Mouse (Mus musculus) lung, embryonic 14.5 days (tissue): ENCODE measurements at regions not wholly inside any gene's neighbourhood (a gene's known extent, or its start where the extent isn't known, plus 50 kb on each side); places are given as distances from the start of the nearest gene placed in this dataset.
"Not testable (repeated sequence)": the region's sequence is repeated elsewhere in the genome, so short reads cannot be mapped to it uniquely, and the experiment has no call there.

Experiments used
- ATAC-seq: fragments of 200-750 bp; cut with Nextera tagmentation; 2 replicates; pipeline ENCODE4 v1.8.0; 2017; ENCODE audit warnings: mild to moderate bottlenecking, moderate TSS enrichment, moderate library complexity; ENCODE audit not compliant: insufficient read depth
- DNase-seq: peaks from one replicate; pipeline ENCODE4 v3.0.0-alpha.2; 2015
- H3K27ac ChIP-seq: fragments of 300-500 bp; sonication (generic); 2 replicates; pipeline ENCODE4 v1.5.1; 2014; ENCODE audit warnings: low read depth, mild to moderate bottlenecking, moderate library complexity
- H3K27me3 ChIP-seq: fragments of 300-500 bp; sonication (generic); 2 replicates; pipeline ENCODE4 v1.6.1; 2014; ENCODE audit warnings: low read length, control low read depth; ENCODE audit not compliant: insufficient read depth
- H3K36me3 ChIP-seq: fragments of 300-500 bp; sonication (generic); 2 replicates; pipeline ENCODE4 v1.6.1; 2014; ENCODE audit warnings: control low read depth; ENCODE audit not compliant: insufficient read depth
- H3K4me1 ChIP-seq: fragments of 300-500 bp; sonication (generic); 2 replicates; pipeline ENCODE4 v1.6.1; 2014; ENCODE audit warnings: antibody characterized with exemption, control low read depth; ENCODE audit not compliant: insufficient read depth
- H3K4me2 ChIP-seq: fragments of 300-500 bp; sonication (generic); 2 replicates; pipeline ENCODE4 v1.6.1; 2014; ENCODE audit warnings: mild to moderate bottlenecking
- H3K4me3 ChIP-seq: fragments of 300-500 bp; sonication (generic); 2 replicates; pipeline ENCODE4 v1.5.1; 2014; ENCODE audit warnings: low read depth, low read length
- H3K9ac ChIP-seq: fragments of 300-500 bp; sonication (generic); 2 replicates; pipeline ENCODE4 v1.6.1; 2014
- H3K9me3 ChIP-seq: fragments of 300-500 bp; sonication (generic); 2 replicates; pipeline ENCODE4 v1.6.1; 2016; ENCODE audit warnings: low read depth, low read length, control low read depth
- CTCF ChIP-seq: IDR thresholded peaks from 2 replicates; pipeline ENCODE4 v1.5.1; 2016; ENCODE audit warnings: antibody characterized with exemption, low read depth
- WGBS: fragments of 180-500 bp; shearing (Covaris S2); extraction: QIAGEN DNeasy Blood & Tissue Kit; methylation state at CpG from one replicate; pipeline ENCODE4 v1.1.7; 2014; 5-methylcytosine and 5-hydroxymethylcytosine counted together

DNA sequence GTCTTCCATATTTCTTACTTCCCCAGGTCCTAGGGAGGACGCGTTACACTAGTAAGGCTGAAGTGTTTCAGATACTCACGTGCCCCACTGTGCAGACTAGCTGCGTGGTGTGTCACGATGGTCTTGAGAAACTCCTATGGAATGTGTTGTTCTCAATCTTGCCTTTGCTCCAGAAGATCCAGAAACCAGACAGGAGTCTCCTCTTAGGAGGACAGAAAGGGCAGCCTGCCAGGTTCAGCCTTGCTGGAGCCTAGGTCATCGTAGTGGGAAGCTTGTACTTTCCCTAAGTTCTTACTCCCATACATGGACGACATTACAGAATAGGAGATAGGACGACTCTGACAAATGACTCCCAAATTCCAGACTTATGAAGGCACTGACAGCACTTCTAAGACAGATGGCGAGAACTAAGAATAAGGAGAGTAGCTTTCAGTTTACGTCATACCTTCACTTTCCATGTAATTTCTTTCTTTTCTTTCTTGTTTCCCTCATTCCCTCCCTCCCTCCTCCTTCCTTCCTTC, 238.2 kb downstream of the Enc1 start:
- H3K27me3 ChIP-seq, result no peaks in the 10 kb centered on the region
- H3K9me3 ChIP-seq, result no peaks in the 10 kb centered on the region
- H3K27ac ChIP-seq, result no peak overlapping the region
- DNase-seq (peak; percentile 11), ATAC-seq (no peak)
- no peak overlapping the region for H3K4me2 ChIP-seq
- no peak overlapping the region for H3K9ac ChIP-seq
- no peaks in the 10 kb centered on the region for H3K36me3 ChIP-seq
- no peak for TF ChIP-seq CTCF
- 77% methylated on average over 10 of the region's 10 CpGs for WGBS
- no peak overlapping the region for H3K4me3 ChIP-seq
- no peaks in the 10 kb centered on the region for H3K4me1 ChIP-seq

DNA sequence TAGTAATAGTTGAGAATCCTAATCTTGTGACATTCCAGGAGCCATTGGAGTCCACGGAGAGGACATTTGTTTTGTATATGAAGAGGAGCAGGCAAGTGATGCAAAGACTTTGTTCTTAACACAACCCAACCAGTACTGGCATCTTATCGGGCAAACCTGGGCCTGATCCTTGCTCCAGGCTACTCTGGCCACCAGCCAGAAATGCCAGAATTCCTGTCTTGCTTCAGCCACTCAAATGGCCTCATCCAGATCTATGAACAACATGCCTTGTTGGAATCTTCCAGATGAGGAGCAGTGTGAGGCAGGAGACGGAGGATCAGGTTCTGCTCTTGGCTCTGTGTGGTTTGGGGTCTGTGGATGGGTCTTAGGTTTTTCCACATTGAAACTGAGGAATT, 233.1 kb downstream of the Enc1 start:
- Histone ChIP-seq H3K4me3 (no peak overlapping the region), H3K9me3 (no peaks in the 10 kb centered on the region), H3K36me3 (no peaks in the 10 kb centered on the region), H3K4me2 (no peak overlapping the region), H3K4me1 (0 out of 2 replicates have a peak, but pooled peaks cover 4% of the 10 kb centered on the region), H3K27me3 (no peaks in the 10 kb centered on the region), H3K9ac (no peak overlapping the region), H3K27ac (no peak overlapping the region)
- no peak for TF ChIP-seq CTCF
- ATAC-seq, result no peak
- 78% methylated on average over 3 of the region's 3 CpGs for WGBS
- DNase-seq, result no peak

DNA sequence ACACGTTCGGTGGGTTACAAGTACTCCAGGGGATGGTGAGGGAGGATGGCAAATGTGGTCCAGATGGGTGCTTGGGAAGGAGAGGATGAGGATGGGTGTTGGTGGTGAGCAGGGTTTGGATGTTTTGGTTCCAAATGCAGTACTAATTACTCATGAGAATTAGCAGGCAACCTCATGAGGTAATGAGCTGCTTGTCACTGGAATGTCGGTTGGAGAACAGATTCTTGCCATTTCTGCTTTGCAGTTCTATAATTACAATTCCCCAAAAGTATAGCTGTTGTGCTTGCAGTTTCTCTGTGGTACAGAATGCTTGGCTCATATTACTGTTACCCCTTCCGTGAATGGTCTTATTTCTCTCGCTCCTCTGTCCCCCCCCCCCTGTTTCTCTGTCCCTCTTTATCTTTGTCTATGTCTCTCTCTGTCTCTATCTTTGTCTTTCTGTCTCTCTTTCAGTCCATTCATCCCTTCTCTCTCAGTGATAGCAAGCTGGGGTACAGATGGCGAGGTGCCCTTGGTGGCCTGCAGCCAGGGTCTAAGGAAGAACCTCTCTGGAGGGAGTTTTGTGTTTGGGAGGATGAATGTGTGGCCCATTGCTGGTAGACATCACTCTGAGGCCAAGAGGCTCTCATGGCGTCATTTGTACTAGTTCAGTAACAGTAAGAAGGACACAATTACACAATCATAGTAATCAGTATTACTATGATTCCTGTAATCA, 232.5 kb downstream of the Enc1 start:
- no peak overlapping the region for H3K27ac ChIP-seq
- no peaks in the 10 kb centered on the region for H3K9me3 ChIP-seq
- no peak overlapping the region for H3K4me3 ChIP-seq
- H3K4me1 ChIP-seq, result 0 out of 2 replicates have a peak, but pooled peaks cover 4% of the 10 kb centered on the region
- DNase-seq (no peak), ATAC-seq (no peak)
- no peak overlapping the region for H3K9ac ChIP-seq
- TF ChIP-seq CTCF, result no peak
- no peaks in the 10 kb centered on the region for H3K27me3 ChIP-seq
- no peaks in the 10 kb centered on the region for H3K36me3 ChIP-seq
- 92% methylated on average over 7 of the region's 7 CpGs for WGBS
- no peak overlapping the region for H3K4me2 ChIP-seq

DNA sequence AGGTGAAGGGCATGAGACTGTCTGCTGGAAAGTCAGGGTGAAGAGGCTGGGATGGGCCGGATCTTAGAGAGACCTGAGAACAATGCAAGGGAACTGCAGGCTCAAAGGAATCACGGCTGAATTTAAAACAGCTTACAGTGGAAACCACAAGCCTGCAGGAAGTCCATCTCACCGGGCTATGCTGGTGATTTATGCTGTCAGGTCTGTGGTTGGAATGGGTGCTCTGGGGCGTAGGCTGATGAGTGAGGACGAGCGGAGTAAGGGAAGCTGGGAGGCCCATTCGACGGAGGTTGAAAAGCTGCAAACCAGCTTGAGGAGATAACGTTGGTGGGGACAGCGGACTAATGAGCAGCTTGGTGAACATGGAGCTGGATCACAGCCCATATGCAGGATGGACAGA, 229.1 kb downstream of the Enc1 start:
- DNase-seq, result no peak
- H3K9ac ChIP-seq, result no peak overlapping the region

DNA sequence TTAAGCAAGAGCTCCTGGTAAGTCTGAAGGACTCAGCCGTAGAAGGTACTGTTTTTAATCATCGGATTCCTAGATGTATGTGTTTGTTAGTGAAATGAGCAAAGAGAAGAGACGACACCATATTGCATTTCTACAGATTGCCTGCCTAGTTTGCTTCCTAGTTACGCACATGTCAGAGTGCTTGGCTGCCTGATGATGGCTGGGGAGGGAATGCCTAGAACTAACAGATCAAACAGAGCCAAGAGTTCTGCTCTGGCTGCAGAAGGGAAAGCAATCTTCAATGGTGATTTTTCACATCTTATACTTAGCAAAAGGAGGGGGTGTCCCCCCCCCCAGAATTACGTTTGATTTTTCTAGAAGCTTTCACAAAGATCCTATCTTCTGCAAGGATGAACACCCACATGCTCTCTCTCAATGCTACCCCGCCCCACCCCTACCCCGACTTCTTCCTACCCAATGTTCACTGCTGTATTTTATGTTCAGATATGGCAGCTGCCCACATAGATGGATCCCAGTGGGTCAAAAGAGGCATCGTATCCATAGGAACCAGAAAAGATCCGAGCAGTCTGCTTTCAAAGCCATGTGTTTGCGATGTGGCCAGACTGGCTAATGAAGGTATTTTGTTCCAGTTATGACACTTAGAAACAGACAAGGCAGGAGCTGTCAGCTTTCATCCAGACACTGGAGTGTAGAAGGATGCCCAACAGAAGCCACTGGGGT, 228.1 kb downstream of the Enc1 start:
- H3K9ac ChIP-seq, result no peak overlapping the region
- no peak for ATAC-seq
- no peak for TF ChIP-seq CTCF
- H3K4me2 ChIP-seq, result no peak overlapping the region
- no peak for DNase-seq
- no peaks in the 10 kb centered on the region for H3K36me3 ChIP-seq
- no peaks in the 10 kb centered on the region for H3K27me3 ChIP-seq
- H3K4me1 ChIP-seq, result 0 out of 2 replicates have a peak, but pooled peaks cover 4% of the 10 kb centered on the region
- H3K4me3 ChIP-seq, result no peak overlapping the region
- no peak overlapping the region for H3K27ac ChIP-seq
- H3K9me3 ChIP-seq, result no peaks in the 10 kb centered on the region
- WGBS, result 71% methylated on average over 10 of the region's 10 CpGs

More for the DNA sequence above, 229.1 kb downstream of the Enc1 start:
- Histone ChIP-seq H3K4me3 (no peak overlapping the region), H3K36me3 (no peaks in the 10 kb centered on the region), H3K4me2 (no peak overlapping the region), H3K9me3 (no peaks in the 10 kb centered on the region), H3K27me3 (no peaks in the 10 kb centered on the region), H3K27ac (no peak overlapping the region), H3K4me1 (0 out of 2 replicates have a peak, but pooled peaks cover 4% of the 10 kb centered on the region)
- no peak for TF ChIP-seq CTCF
- ATAC-seq, result no peak
- WGBS, result 50% methylated on average over 10 of the region's 10 CpGs

DNA sequence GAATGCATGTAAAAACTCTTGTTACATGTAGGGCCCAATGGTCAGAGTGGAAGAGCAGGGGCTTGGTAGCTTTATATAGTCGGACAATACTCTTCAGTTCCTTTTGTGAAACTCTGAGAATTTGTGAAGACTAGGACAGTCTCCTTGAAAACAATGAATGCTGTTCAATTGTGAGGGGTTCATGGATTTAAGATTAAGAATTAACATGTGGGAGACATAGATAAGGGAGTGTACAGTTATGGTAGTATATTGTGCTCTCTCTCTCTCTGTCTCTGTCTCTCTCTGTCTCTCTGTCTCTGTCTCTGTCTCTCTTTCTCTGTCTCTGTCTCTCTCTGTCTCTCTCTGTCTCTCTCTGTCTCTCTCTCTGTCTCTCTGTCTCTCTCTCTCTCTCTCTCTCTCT, 225.7 kb downstream of the Enc1 start:
- 53% methylated on average over 1 of the region's 1 CpGs for WGBS

DNA sequence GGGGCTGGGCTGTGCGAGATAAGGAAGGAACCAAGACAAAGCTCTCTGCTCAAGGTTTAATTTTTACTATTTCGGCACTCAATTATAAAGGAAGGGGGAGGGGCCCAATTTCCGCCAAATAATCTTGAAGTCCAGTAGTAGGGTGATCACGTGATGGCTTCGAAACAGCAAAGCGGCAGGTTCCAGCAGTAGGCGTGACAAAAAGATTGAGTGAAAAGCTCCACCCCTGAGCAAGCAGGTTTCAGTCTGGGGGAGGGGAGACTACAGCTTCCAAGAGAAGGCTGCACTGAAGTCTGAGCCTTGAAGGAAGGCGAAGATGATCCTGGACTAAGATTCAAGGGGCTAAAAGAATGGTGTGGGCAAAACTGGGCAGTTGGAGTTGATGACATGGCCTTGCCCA, 222.9 kb downstream of the Enc1 start:
- H3K4me1 ChIP-seq, result peaks cover 5% of the 10 kb centered on the region; the same call in 1 of the 2 replicates
- H3K4me3 ChIP-seq, result no peak overlapping the region
- H3K4me2 ChIP-seq, result no peak overlapping the region
- TF ChIP-seq CTCF, result no peak
- no peak overlapping the region for H3K27ac ChIP-seq
- 80% methylated on average over 7 of the region's 8 CpGs for WGBS
- H3K27me3 ChIP-seq, result no peaks in the 10 kb centered on the region
- H3K36me3 ChIP-seq, result no peaks in the 10 kb centered on the region
- no peak for DNase-seq
- ATAC-seq, result no peak
- no peak overlapping the region for H3K9ac ChIP-seq
- H3K9me3 ChIP-seq, result no peaks in the 10 kb centered on the region

More for the DNA sequence above, 225.7 kb downstream of the Enc1 start:
- not testable (repeated sequence) for H3K4me3 ChIP-seq, H3K9ac ChIP-seq, H3K27ac ChIP-seq, H3K9me3 ChIP-seq, H3K36me3 ChIP-seq, H3K27me3 ChIP-seq, ATAC-seq, DNase-seq, H3K4me2 ChIP-seq, H3K4me1 ChIP-seq
